Mouse (Mus musculus) midbrain, embryonic 10.5 days (tissue): ENCODE measurements around the gene 1700001P01Rik. TPM values are rescaled to one million over a fixed set of nuclear protein-coding genes. Genes with fewer than 3 reads are reported as not detected.

Experiments used
- DNase-seq: peaks from one replicate; pipeline ENCODE4 v3.0.0-alpha.2; 2017; ENCODE audit warnings: low spot score
- H3K27ac ChIP-seq: fragments of 300-500 bp; sonication (generic); replicated peaks from 2 replicates; pipeline ENCODE4 v1.5.1; 2016; ENCODE audit warnings: mild to moderate bottlenecking
- H3K27me3 ChIP-seq: fragments of 300-500 bp; sonication (generic); 2 replicates; pipeline ENCODE4 v1.6.1; 2016; ENCODE audit warnings: low read depth, mild to moderate bottlenecking; ENCODE audit not compliant: poor library complexity, severe bottlenecking
- H3K36me3 ChIP-seq: fragments of 300-500 bp; sonication (generic); 2 replicates; pipeline ENCODE4 v1.6.1; 2016; ENCODE audit warnings: mild to moderate bottlenecking, moderate library complexity
- H3K4me1 ChIP-seq: fragments of 300-500 bp; sonication (generic); 2 replicates; pipeline ENCODE4 v1.6.1; 2016
- H3K4me3 ChIP-seq: fragments of 300-500 bp; sonication (generic); 2 replicates; pipeline ENCODE4 v1.5.1; 2016; ENCODE audit warnings: mild to moderate bottlenecking, moderate library complexity
- H3K9me3 ChIP-seq: fragments of 300-500 bp; sonication (generic); replicated peaks from 2 replicates; pipeline ENCODE4 v1.6.1; 2016; ENCODE audit warnings: mild to moderate bottlenecking
- WGBS: fragments of 180-500 bp; shearing (Covaris S2); methylation state at CpG from one replicate; pipeline ENCODE4 v1.1.7; 2016; 5-methylcytosine and 5-hydroxymethylcytosine counted together
- polyA plus RNA-seq: library from polyadenylated mRNA; unstranded; fragments of >200 nt; fragmentation: Nextera tagmentation; extraction: Ambion mirVana; gene quantifications from 2 replicates; pipeline ENCODE4 v1.2.1, GENCODE M21; 2016

The 1700001P01Rik gene
- polyA plus RNA-seq, 1 experiment from 2014 or later = 0.20 TPM

DNA sequence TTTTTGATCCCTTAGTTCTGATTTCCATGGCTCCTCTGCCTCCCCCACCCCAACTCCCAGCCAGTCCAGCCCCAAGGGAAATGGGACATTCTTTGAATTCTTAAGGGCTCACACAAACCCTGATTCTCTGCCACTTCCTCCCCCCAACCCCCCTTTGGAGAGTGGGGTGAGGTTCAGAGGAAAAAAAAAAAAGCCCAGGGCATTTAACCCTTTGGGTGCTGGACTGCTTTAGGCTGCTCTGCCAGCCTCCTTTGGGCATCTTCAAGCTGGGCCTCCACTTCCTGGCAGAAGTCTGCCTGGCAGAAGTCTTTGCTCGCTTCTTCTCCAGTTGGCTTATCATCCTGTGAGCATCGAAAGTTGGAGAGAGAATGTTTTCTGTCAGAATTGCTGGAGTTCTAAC lies 32.4 kb upstream of the 1700001P01Rik start:
- no peaks in the 10 kb centered on the region for H3K9me3 ChIP-seq
- H3K27me3 ChIP-seq = no peaks in the 10 kb centered on the region
- H3K4me3 ChIP-seq = 0 out of 2 replicates have a peak overlapping the region, but pooled peaks have one; percentile 8
- H3K4me1 ChIP-seq = peaks cover 93% of the 10 kb centered on the region
- H3K27ac ChIP-seq = peak overlapping the region; percentile 77
- H3K36me3 ChIP-seq = peaks cover 39% of the 10 kb centered on the region
- 65% methylated on average over 2 of the region's 2 CpGs for WGBS
- DNase-seq = no peak

- H3K9me3 ChIP-seq = no peaks in the 10 kb centered on the region
- H3K27ac ChIP-seq = peak overlapping the region; percentile 77; the same call in 1 of the 2 replicates
- DNase-seq = no peak
- no peak overlapping the region for H3K4me3 ChIP-seq
- H3K4me1 ChIP-seq = peaks cover 91% of the 10 kb centered on the region
- WGBS = 59% methylated on average over 6 of the region's 6 CpGs
- no peaks in the 10 kb centered on the region for H3K27me3 ChIP-seq
- peaks cover 39% of the 10 kb centered on the region for H3K36me3 ChIP-seq
Observed at GRCm38 (mm10) chr11:97807626-97808025, 31.9 kb upstream of the 1700001P01Rik start.

GRCm38 (mm10) chr11:97806613-97806964 lies 30.9 kb upstream of the 1700001P01Rik start:
- H3K27me3 ChIP-seq = no peaks in the 10 kb centered on the region
- peak overlapping the region; percentile 78 for H3K27ac ChIP-seq
- no peaks in the 10 kb centered on the region for H3K9me3 ChIP-seq
- peak overlapping the region; percentile 20; the same call in 1 of the 2 replicates for H3K4me3 ChIP-seq
- peaks cover 39% of the 10 kb centered on the region for H3K36me3 ChIP-seq
- H3K4me1 ChIP-seq = peaks cover 91% of the 10 kb centered on the region
- no peak for DNase-seq
- 74% methylated on average over 7 of the region's 7 CpGs for WGBS

DNA sequence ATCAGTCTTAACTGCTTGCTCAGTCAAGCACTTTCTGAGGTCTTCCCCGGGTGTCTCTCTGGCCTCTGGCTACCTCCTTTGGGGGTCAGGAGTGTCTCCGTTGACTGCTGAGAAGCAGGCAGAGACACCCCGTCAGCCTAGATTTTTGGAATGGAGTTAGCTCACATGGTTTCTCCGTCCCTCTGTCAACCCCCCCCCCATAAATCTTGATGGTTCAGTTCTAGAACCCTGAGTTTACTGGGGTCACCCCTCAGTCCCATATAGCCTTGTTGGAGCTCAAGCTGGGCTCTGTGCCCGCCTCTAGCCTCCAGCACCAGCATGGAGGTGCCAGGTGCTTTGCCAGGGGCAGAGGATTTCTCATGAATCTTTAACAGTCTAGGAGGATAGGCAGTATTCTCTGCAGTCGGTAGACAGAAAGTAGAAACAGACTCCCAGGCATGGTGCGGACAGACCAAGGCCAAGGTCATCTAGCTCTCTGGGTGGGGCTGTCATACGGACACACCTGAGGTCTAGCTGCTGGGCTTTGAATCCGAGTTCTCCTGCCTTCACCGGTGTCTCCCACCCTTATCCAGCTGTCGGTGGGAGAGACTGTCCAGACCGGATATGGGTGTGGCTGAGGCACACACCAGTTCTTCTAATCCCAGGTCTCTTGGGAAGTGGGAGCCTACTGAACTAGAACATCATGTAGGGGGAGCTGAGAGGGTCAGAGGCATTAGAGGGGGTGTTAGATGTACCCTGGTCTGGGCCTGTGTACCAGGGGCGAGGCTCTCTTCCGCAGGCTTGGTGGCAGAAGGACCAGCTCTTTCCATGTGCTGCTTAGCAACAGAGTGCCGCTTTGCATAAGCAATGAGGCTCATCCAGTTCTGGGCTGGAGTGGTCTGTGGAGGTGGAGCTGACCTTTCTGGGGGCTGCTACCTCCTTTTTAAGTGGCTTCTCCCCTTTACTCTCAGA lies 30.2 kb upstream of the 1700001P01Rik start:
- Histone ChIP-seq H3K4me1 (peaks cover 91% of the 10 kb centered on the region), H3K27me3 (no peaks in the 10 kb centered on the region), H3K9me3 (no peaks in the 10 kb centered on the region), H3K4me3 (peak overlapping the region; percentile 26), H3K36me3 (peaks cover 39% of the 10 kb centered on the region), H3K27ac (peak overlapping the region; percentile 78)
- 52% methylated on average over 15 of the region's 15 CpGs for WGBS
- DNase-seq = peak; percentile 42

DNA sequence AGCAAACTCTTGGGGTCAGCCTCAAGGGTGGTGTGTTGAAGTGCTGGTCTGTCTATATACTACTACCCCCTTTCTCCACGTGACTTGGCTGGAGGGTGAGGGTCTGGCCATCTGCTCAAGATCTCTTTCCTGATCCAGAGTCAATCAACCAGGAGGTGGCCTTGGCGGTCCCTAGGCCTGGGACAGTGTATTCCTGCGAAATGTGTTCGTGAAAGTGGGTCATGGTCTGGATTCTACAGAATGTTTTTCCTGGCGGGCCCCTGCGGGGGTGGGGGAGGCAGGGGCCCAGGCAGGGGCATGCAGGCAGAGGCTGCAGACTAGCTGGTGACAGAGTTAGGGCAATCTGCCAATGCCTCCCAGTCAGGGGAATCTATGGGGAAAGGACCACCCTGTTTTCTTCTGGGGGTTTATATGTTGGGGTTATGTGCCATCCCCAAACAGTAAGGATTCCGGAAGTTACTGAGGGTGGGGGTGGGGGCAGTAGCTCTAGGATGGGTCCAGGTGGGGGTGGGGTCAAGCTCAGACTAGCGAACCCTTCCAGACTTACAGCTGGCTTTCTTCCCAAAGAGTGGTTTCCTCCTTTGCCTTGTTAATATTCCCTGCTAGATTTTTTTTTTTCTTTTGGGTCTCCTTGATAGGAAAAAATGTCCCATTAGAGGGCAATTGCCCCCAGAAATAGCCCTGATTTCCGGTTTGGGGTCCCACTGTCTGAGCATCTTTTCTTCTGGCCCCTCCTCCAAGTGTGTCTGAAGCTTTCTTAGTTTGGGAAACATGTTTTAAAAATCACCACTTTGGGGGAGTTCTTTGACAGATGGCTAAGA lies 29.3 kb upstream of the 1700001P01Rik start:
- Histone ChIP-seq H3K4me1 (peaks cover 88% of the 10 kb centered on the region), H3K27me3 (no peaks in the 10 kb centered on the region), H3K27ac (peak overlapping the region; percentile 78), H3K9me3 (no peaks in the 10 kb centered on the region), H3K4me3 (peak overlapping the region; percentile 26; the same call in 1 of the 2 replicates), H3K36me3 (peaks cover 36% of the 10 kb centered on the region)
- DNase-seq = no peak
- WGBS = 46% methylated on average over 9 of the region's 9 CpGs

GRCm38 (mm10) chr11:97803847-97804246 lies 28.1 kb upstream of the 1700001P01Rik start:
- 80% methylated on average over 5 of the region's 5 CpGs for WGBS
- peaks cover 25% of the 10 kb centered on the region for H3K36me3 ChIP-seq
- DNase-seq = no peak
- 0 out of 2 replicates have a peak overlapping the region, but pooled peaks have one; percentile 13 for H3K27ac ChIP-seq
- H3K4me3 ChIP-seq = no peak overlapping the region
- H3K9me3 ChIP-seq = no peaks in the 10 kb centered on the region
- no peaks in the 10 kb centered on the region for H3K27me3 ChIP-seq
- H3K4me1 ChIP-seq = peaks cover 83% of the 10 kb centered on the region

DNA sequence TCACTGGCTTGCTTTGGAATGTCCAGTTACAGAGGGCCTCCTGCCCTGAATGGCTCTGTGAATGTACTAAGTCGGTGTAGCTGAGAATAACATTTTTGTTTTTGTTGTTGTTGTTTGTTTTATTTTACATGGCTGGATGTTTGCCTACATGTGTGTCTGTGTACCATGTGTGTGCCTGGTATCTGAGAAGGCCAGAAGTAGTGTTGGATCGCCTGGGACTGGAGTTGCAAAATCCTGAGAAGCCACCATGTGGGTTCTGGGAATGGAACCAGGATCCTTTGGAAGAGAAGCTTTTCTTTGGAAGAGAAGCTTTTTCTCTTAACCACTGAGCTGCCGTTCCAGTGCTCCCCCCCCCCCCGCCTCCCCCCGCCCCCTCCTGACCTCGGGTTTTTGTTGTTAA lies 26.8 kb upstream of the 1700001P01Rik start:
- H3K4me1 ChIP-seq = peaks cover 76% of the 10 kb centered on the region
- H3K27me3 ChIP-seq = 0 out of 2 replicates have a peak, but pooled peaks cover 6% of the 10 kb centered on the region
- H3K9me3 ChIP-seq = no peaks in the 10 kb centered on the region
- H3K36me3 ChIP-seq = peaks cover 12% of the 10 kb centered on the region
- DNase-seq = no peak
- no peak overlapping the region; the same call in 1 of the 2 replicates for H3K27ac ChIP-seq
- H3K4me3 ChIP-seq = 0 out of 2 replicates have a peak overlapping the region, but pooled peaks have one; percentile 95
- WGBS = 40% methylated on average over 6 of the region's 6 CpGs

- 0 out of 2 replicates have a peak, but pooled peaks cover 6% of the 10 kb centered on the region for H3K27me3 ChIP-seq
- 39% methylated on average over 1 of the region's 1 CpGs for WGBS
- peak overlapping the region; percentile 93; the same call in 1 of the 2 replicates for H3K27ac ChIP-seq
- H3K36me3 ChIP-seq = peaks cover 8% of the 10 kb centered on the region
- no peaks in the 10 kb centered on the region for H3K9me3 ChIP-seq
- H3K4me1 ChIP-seq = peaks cover 73% of the 10 kb centered on the region
- H3K4me3 ChIP-seq = peak overlapping the region; percentile 95; the same call in 1 of the 2 replicates
- no peak for DNase-seq
Observed at GRCm38 (mm10) chr11:97802194-97802470, 26.4 kb upstream of the 1700001P01Rik start.

DNA sequence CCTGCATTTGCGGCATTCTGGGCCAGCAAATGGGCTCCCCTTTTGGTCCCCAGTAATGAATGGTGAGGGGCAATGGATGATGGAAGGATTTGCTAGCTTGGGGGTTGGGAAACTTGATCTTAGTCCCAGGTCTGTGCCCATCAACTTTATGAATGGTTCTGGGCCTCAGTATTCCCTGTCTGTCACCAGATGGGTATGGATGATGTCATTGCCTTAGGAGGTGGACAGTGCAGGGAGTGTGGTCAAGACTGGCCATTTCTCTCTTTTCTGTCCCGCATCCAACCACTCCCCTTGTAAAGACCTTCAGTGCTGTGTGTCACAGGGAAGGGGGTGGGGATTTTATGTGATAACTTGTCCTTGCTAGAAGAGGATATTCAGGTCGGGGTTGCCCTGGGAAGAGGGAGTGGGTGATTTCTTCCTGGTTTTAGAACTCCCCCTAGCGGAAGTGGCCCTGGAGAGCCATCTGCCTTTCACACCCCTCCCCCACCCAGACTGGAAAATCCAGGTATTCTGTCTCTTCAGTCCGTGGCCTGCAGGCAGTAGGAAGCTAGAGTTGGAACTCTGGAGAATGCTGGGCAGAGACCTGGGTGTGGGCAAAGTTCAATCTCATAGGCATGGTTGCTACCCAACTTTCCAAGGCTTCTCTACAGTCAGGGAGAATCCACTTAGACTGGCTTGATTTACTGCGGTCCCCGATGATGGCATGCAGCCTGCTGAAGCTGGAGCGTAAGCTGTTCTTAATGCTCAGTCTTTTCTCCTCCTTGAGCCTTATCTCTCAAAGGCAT lies 25.9 kb upstream of the 1700001P01Rik start:
- 0 out of 2 replicates have a peak, but pooled peaks cover 6% of the 10 kb centered on the region for H3K27me3 ChIP-seq
- H3K36me3 ChIP-seq = 0 out of 2 replicates have a peak, but pooled peaks cover 4% of the 10 kb centered on the region
- peak overlapping the region; percentile 93 for H3K27ac ChIP-seq
- H3K9me3 ChIP-seq = no peaks in the 10 kb centered on the region
- 32% methylated on average over 8 of the region's 8 CpGs for WGBS
- DNase-seq = peak; percentile 52
- peak overlapping the region; percentile 95 for H3K4me3 ChIP-seq
- H3K4me1 ChIP-seq = peaks cover 68% of the 10 kb centered on the region

DNA sequence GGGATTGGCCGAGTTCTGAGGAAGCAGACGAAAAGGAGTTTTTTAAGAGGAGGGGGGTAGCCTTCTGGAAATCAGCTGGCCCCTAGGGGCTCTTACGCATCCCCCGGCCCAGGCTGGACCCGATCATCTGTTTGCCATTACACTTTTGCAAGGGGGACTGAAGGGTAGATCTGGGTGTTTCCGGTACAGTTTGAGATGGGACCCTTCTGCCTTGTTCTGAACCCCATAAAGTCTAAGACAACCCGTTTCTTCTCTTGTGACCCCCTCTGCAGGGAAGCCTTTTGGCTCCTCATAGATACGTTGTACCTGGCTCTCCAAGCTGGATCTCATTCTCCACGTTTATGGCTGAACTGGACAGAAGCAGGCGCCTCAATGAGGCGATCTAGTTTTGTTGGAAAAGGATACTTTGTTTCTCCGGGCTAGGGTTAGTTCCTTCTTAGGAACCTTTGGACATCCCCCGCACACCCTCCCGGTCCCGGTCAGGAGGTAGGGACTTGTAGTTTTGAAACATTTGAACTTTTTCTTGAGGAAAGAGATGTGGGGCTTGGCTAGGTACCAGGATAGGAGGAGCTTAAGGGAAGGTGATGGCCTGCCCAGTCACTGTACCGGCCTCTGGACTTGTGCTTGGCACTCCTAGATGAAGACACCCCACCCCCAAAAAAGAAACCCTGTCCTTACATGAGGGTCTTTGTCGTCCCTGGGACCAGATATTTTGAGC lies 25.1 kb upstream of the 1700001P01Rik start:
- H3K4me1 ChIP-seq = peaks cover 60% of the 10 kb centered on the region
- no peak for DNase-seq
- H3K27ac ChIP-seq = peak overlapping the region; percentile 93
- WGBS = 9% methylated on average over 17 of the region's 17 CpGs
- 0 out of 2 replicates have a peak, but pooled peaks cover 6% of the 10 kb centered on the region for H3K27me3 ChIP-seq
- 0 out of 2 replicates have a peak, but pooled peaks cover 4% of the 10 kb centered on the region for H3K36me3 ChIP-seq
- H3K9me3 ChIP-seq = no peaks in the 10 kb centered on the region
- peak overlapping the region; percentile 95 for H3K4me3 ChIP-seq

DNA sequence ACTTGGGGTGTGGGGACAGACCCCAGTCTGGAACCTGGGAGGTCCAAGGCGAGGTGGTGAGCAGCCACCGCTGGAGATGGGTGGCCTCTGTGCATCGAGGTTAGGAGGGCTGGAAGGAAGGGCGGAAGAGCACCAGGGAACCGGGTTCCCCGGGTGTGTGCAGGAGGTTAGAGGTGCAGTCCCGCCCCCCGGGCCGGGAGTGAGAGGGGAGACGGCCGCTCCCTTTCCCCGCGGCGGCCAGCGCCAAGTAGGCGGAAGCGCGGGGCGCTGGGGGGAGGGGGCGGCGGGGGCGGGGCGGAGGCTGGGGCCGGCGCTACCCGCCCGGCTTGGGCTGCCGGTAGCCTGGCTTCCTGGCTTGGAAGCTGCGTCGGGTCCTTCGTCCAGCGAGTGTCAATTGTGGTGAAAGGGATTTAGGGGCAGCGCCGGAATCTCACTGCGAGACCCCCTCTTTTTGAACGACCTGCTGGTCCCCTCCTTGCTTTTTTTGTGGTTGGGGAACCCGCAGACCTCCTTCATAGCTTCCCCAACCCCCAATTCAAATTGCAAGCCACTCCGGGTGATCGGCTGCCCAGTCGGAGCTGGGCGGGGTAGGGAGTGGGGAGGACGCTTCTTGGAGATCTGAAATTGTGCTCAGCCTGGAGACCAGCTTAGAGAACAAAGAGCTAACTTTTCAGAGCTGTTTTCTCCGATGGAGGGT lies 24.4 kb upstream of the 1700001P01Rik start:
- no peaks in the 10 kb centered on the region for H3K9me3 ChIP-seq
- H3K27me3 ChIP-seq = 0 out of 2 replicates have a peak, but pooled peaks cover 6% of the 10 kb centered on the region
- H3K4me1 ChIP-seq = peaks cover 53% of the 10 kb centered on the region
- H3K36me3 ChIP-seq = 0 out of 2 replicates have a peak, but pooled peaks cover 4% of the 10 kb centered on the region
- peak overlapping the region; percentile 93 for H3K27ac ChIP-seq
- peak; percentile 78 for DNase-seq
- under 1% methylated on average over 39 of the region's 43 CpGs for WGBS
- peak overlapping the region; percentile 95 for H3K4me3 ChIP-seq
